Mouse (Mus musculus) stomach, embryonic 14.5 days (tissue): Measurements from ENCODE around the gene A1bg. TPM values are rescaled to one million over a fixed set of nuclear protein-coding genes. Genes with fewer than 3 reads are reported as not detected.

Source experiments
- polyA plus RNA-seq: library from polyadenylated mRNA; unstranded; fragments of >200 nt; fragmentation: Nextera tagmentation; extraction: Ambion mirVana; gene quantifications from 2 replicates; pipeline ENCODE4 v1.2.1, GENCODE M21; 2014

A1bg gene
- polyA plus RNA-seq, 1 experiment from 2014 or later: not detected

Other genes starting within 250 kb of the A1bg start
- 17.0 and 17.6 TPM in 2 replicates for gene Fam84b, start 69.2 kb downstream of the A1bg start, polyA plus RNA-seq